Mouse (Mus musculus) limb, embryonic 14.5 days (tissue): ENCODE data around the gene Ndufab1. TPM values are rescaled to one million over a fixed set of nuclear protein-coding genes. Genes with fewer than 3 reads are reported as not detected.

ENCODE experiments used
- ATAC-seq: fragments of 200-750 bp; cut with Nextera tagmentation; 2 replicates; pipeline ENCODE4 v1.8.0; 2017; ENCODE audit warnings: low read depth, moderate number of reproducible peaks, moderate TSS enrichment; ENCODE audit not compliant: low FRiP score
- DNase-seq: peaks from one replicate; pipeline ENCODE4 v3.0.0-alpha.2; 2015; ENCODE audit warnings: low spot score
- H3K27ac ChIP-seq: fragments of 300-500 bp; sonication (generic); replicated peaks from 2 replicates; pipeline ENCODE4 v1.5.1; 2014; ENCODE audit warnings: low read depth, mild to moderate bottlenecking, low read length, moderate library complexity, mixed read lengths
- H3K27me3 ChIP-seq: fragments of 300-500 bp; sonication (generic); 2 replicates; pipeline ENCODE4 v1.6.1; 2014; ENCODE audit warnings: low read length, mixed read lengths; ENCODE audit not compliant: control insufficient read depth, insufficient read depth
- H3K36me3 ChIP-seq: fragments of 300-500 bp; sonication (generic); 2 replicates; pipeline ENCODE4 v1.6.1; 2014; ENCODE audit warnings: mild to moderate bottlenecking, low read length, moderate library complexity, mixed read lengths; ENCODE audit not compliant: control insufficient read depth, insufficient read depth
- H3K4me1 ChIP-seq: fragments of 300-500 bp; sonication (generic); 2 replicates; pipeline ENCODE4 v1.6.1; 2014; ENCODE audit warnings: antibody characterized with exemption, low read length, mixed read lengths; ENCODE audit not compliant: control insufficient read depth, insufficient read depth
- H3K4me2 ChIP-seq: fragments of 300-500 bp; sonication (generic); replicated peaks from 2 replicates; pipeline ENCODE4 v1.6.1; 2014; ENCODE audit warnings: low read depth, mild to moderate bottlenecking, low read length, moderate library complexity; ENCODE audit not compliant: severe bottlenecking
- H3K4me3 ChIP-seq: fragments of 300-500 bp; sonication (generic); replicated peaks from 2 replicates; pipeline ENCODE4 v1.5.1; 2014; ENCODE audit warnings: low read length
- H3K9ac ChIP-seq: fragments of 300-500 bp; sonication (generic); 2 replicates; pipeline ENCODE4 v1.6.1; 2014; ENCODE audit warnings: mild to moderate bottlenecking, low read depth, low read length, moderate library complexity; ENCODE audit not compliant: severe bottlenecking
- H3K9me3 ChIP-seq: fragments of 300-500 bp; sonication (generic); 2 replicates; pipeline ENCODE4 v1.6.1; 2016; ENCODE audit warnings: low read length; ENCODE audit not compliant: control insufficient read depth
- POLR2A ChIP-seq: fragments of 200-500 bp; IDR thresholded peaks from 2 replicates; pipeline ENCODE4 v1.8.0; 2012; ENCODE audit warnings: inconsistent platforms, mild to moderate bottlenecking, moderate library complexity, borderline replicate concordance; ENCODE audit not compliant: insufficient read depth, insufficient read length; ENCODE audit errors: extremely low read depth
- WGBS: fragments of 180-500 bp; shearing (Covaris S2); extraction: QIAGEN DNeasy Blood & Tissue Kit; methylation state at CpG from one replicate; pipeline ENCODE4 v1.1.7; 2014; 5-methylcytosine and 5-hydroxymethylcytosine counted together
- polyA plus RNA-seq, 2 experiments: library from polyadenylated mRNA; depleted of rRNA in 1 of 2; stranded (reverse) in 1 of 2; unstranded in 1 of 2; fragments of >200 nt; fragmentation: Nextera tagmentation in 1 of 2; extraction: Ambion mirVana in 1 of 2; gene quantifications; 2 replicates each; pipeline versions ENCODE4 v1.2.1 to v1.2.3; 2012 to 2014

The Ndufab1 gene
- polyA plus RNA-seq, 2 experiments: 127 to 554 TPM

- no peak for ATAC-seq
- Histone ChIP-seq H3K9ac (no peak overlapping the region), H3K9me3 (no peaks in the 10 kb centered on the region), H3K36me3 (peaks cover 39% of the 10 kb centered on the region), H3K27me3 (no peaks in the 10 kb centered on the region), H3K27ac (no peak overlapping the region), H3K4me3 (no peak overlapping the region), H3K4me2 (no peak overlapping the region), H3K4me1 (peaks cover 8% of the 10 kb centered on the region)
- DNase-seq: peak; percentile 42
- WGBS: 65% methylated on average over 4 of the region's 4 CpGs
- TF ChIP-seq POLR2A: no peak
Measured at GRCm38 (mm10) chr7:122099222-122099621, 2.5 kb downstream of the Ndufab1 start.

- ATAC-seq (no peak), DNase-seq (no peak)
- Histone ChIP-seq H3K9me3 (no peaks in the 10 kb centered on the region), H3K4me3 (no peak overlapping the region), H3K27ac (no peak overlapping the region), H3K36me3 (peaks cover 42% of the 10 kb centered on the region), H3K4me2 (no peak overlapping the region), H3K27me3 (no peaks in the 10 kb centered on the region), H3K4me1 (peaks cover 8% of the 10 kb centered on the region), H3K9ac (no peak overlapping the region)
- no peak for TF ChIP-seq POLR2A
- WGBS: 93% methylated on average over 3 of the region's 3 CpGs
Measured at GRCm38 (mm10) chr7:122098009-122098408, 3.7 kb downstream of the Ndufab1 start.

- no peak overlapping the region for H3K4me2 ChIP-seq
- 95% methylated on average over 2 of the region's 2 CpGs for WGBS
- no peaks in the 10 kb centered on the region for H3K27me3 ChIP-seq
- 0 out of 2 replicates have a peak, but pooled peaks cover 2% of the 10 kb centered on the region for H3K4me1 ChIP-seq
- no peak overlapping the region for H3K9ac ChIP-seq
- H3K4me3 ChIP-seq: no peak overlapping the region
- TF ChIP-seq POLR2A: no peak
- peaks cover 74% of the 10 kb centered on the region for H3K36me3 ChIP-seq
- no peak for DNase-seq
- no peaks in the 10 kb centered on the region for H3K9me3 ChIP-seq
- ATAC-seq: no peak
- no peak overlapping the region for H3K27ac ChIP-seq
Measured at GRCm38 (mm10) chr7:122094564-122095330, 6.9 kb downstream of the Ndufab1 start.

- no peak for TF ChIP-seq POLR2A
- peaks cover 81% of the 10 kb centered on the region for H3K36me3 ChIP-seq
- no peak overlapping the region for H3K4me3 ChIP-seq
- no peak overlapping the region for H3K4me2 ChIP-seq
- H3K4me1 ChIP-seq: no peaks in the 10 kb centered on the region
- ATAC-seq (no peak), DNase-seq (no peak)
- no peak overlapping the region for H3K9ac ChIP-seq
- no peaks in the 10 kb centered on the region for H3K27me3 ChIP-seq
- H3K9me3 ChIP-seq: no peaks in the 10 kb centered on the region
- no peak overlapping the region for H3K27ac ChIP-seq
- WGBS: 92% methylated on average over 11 of the region's 11 CpGs
Measured at GRCm38 (mm10) chr7:122087195-122087982, 14.3 kb downstream of the Ndufab1 start.

GRCm38 (mm10) chr7:122081071-122081470, 20.6 kb downstream of the Ndufab1 start:
- Histone ChIP-seq H3K4me2 (no peak overlapping the region), H3K9me3 (no peaks in the 10 kb centered on the region), H3K36me3 (peaks cover 79% of the 10 kb centered on the region), H3K27ac (no peak overlapping the region), H3K9ac (no peak overlapping the region), H3K27me3 (no peaks in the 10 kb centered on the region), H3K4me1 (no peaks in the 10 kb centered on the region), H3K4me3 (no peak overlapping the region)
- ATAC-seq: no peak
- DNase-seq: no peak
- 89% methylated on average over 1 of the region's 1 CpGs for WGBS
- no peak for TF ChIP-seq POLR2A
